Mouse (Mus musculus): Measurements from ENCODE around the gene Trem3. TPM values are rescaled to one million over a fixed set of nuclear protein-coding genes. Genes with fewer than 3 reads are reported as not detected.

The Trem3 gene
- polyA plus RNA-seq, 1 experiment: 0.16 TPM

DNA sequence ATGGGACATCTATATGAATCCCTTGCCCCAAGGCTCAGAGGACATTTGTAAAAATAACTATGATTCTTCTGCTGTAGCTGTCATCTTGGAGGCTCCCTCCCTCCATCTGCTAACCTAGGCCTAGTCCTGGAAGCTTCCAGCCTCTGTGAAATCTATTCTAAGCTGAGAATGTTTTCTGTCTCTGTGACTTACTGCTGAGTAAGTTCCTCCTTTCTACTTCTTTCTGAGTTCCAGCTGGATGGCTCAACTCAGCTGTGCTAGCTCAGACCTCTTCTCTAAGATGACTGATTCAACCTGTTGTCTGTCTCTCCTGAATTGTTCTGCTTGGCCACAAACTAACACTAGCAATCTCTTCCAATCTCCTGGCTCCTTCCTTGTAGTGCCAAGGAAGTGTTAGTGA, 30.8 kb downstream of the Trem3 start:
- TF ChIP-seq CTCF (IDR thresholded peaks at IDR 0.05; ENCODE audit: extremely low read depth, insufficient read length, insufficient replicate concordance, low read depth, low read length) (no peak), POLR2A (IDR thresholded peaks at IDR 0.05; ENCODE audit: low read depth, low read length) (no peak)
- Histone ChIP-seq H3K36me3 (ENCODE audit: control insufficient read depth, insufficient read depth, low read length) (no peaks in the 10 kb centered on the region), H3K27ac (ENCODE audit: insufficient read depth, low read depth, low read length) (no peak overlapping the region), H3K4me1 (ENCODE audit: control insufficient read depth, insufficient read depth, insufficient read length, low read length) (no peaks in the 10 kb centered on the region), H3K27me3 (ENCODE audit: control insufficient read depth, insufficient read depth, low read length) (no peaks in the 10 kb centered on the region), H3K4me3 (ENCODE audit: low read depth, low read length) (no peak overlapping the region)

DNA sequence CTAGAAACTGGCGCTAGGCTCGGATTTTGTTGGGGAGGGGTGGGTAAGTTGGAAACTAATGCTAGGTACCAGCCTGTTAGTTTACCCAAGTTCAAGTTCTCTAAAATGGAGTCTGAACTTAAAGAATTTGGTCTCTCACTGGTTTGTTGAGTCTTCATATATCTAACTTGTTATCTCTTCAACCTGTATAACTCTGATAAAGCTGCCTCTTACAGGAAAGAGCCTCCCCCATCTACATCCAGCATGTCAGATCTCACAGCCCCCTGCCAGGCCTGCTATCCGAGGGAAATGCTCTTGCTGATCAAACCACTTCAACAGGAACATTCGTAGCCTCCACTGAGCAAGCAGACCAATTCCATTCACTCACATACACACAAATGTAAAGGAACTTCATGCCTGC, 31.4 kb downstream of the Trem3 start:
- no peak for TF ChIP-seq CTCF (IDR thresholded peaks at IDR 0.05; ENCODE audit: extremely low read depth, insufficient read length, insufficient replicate concordance, low read depth, low read length)
- TF ChIP-seq POLR2A (IDR thresholded peaks at IDR 0.05; ENCODE audit: low read depth, low read length): no peak
- no peaks in the 10 kb centered on the region for H3K4me1 ChIP-seq (ENCODE audit: control insufficient read depth, insufficient read depth, insufficient read length, low read length)
- no peaks in the 10 kb centered on the region for H3K27me3 ChIP-seq (ENCODE audit: control insufficient read depth, insufficient read depth, low read length)
- no peak overlapping the region for H3K4me3 ChIP-seq (ENCODE audit: low read depth, low read length)
- H3K36me3 ChIP-seq (ENCODE audit: control insufficient read depth, insufficient read depth, low read length): no peaks in the 10 kb centered on the region
- 85% methylated on average over 4 of the region's 4 CpGs for WGBS
- H3K27ac ChIP-seq (ENCODE audit: insufficient read depth, low read depth, low read length): no peak overlapping the region

- Histone ChIP-seq H3K27me3 (ENCODE audit: control insufficient read depth, insufficient read depth, low read length) (no peaks in the 10 kb centered on the region), H3K4me1 (ENCODE audit: control insufficient read depth, insufficient read depth, insufficient read length, low read length) (no peaks in the 10 kb centered on the region), H3K4me3 (ENCODE audit: low read depth, low read length) (no peak overlapping the region), H3K27ac (ENCODE audit: insufficient read depth, low read depth, low read length) (no peak overlapping the region), H3K36me3 (ENCODE audit: control insufficient read depth, insufficient read depth, low read length) (no peaks in the 10 kb centered on the region)
- WGBS: 43% methylated on average over 18 of the region's 18 CpGs
- TF ChIP-seq POLR2A (IDR thresholded peaks at IDR 0.05; ENCODE audit: low read depth, low read length) (no peak), CTCF (IDR thresholded peaks at IDR 0.05; ENCODE audit: extremely low read depth, insufficient read length, insufficient replicate concordance, low read depth, low read length) (no peak)
These were observed 33.6 kb downstream of the Trem3 start for GRCm38 (mm10) chr17:48280943-48281738.

GRCm38 (mm10) chr17:48281739-48282085, 34.1 kb downstream of the Trem3 start:
- H3K27ac ChIP-seq (ENCODE audit: insufficient read depth, low read depth, low read length): no peak overlapping the region
- WGBS: 28% methylated on average over 3 of the region's 3 CpGs
- no peaks in the 10 kb centered on the region for H3K4me1 ChIP-seq (ENCODE audit: control insufficient read depth, insufficient read depth, insufficient read length, low read length)
- H3K27me3 ChIP-seq (ENCODE audit: control insufficient read depth, insufficient read depth, low read length): no peaks in the 10 kb centered on the region
- TF ChIP-seq POLR2A (IDR thresholded peaks at IDR 0.05; ENCODE audit: low read depth, low read length) (no peak), CTCF (IDR thresholded peaks at IDR 0.05; ENCODE audit: extremely low read depth, insufficient read length, insufficient replicate concordance, low read depth, low read length) (no peak)
- H3K4me3 ChIP-seq (ENCODE audit: low read depth, low read length): no peak overlapping the region
- H3K36me3 ChIP-seq (ENCODE audit: control insufficient read depth, insufficient read depth, low read length): no peaks in the 10 kb centered on the region

- Histone ChIP-seq H3K27me3 (ENCODE audit: control insufficient read depth, insufficient read depth, low read length) (no peaks in the 10 kb centered on the region), H3K36me3 (ENCODE audit: control insufficient read depth, insufficient read depth, low read length) (no peaks in the 10 kb centered on the region), H3K4me1 (ENCODE audit: control insufficient read depth, insufficient read depth, insufficient read length, low read length) (no peaks in the 10 kb centered on the region), H3K27ac (ENCODE audit: insufficient read depth, low read depth, low read length) (no peak overlapping the region), H3K4me3 (ENCODE audit: low read depth, low read length) (no peak overlapping the region)
- WGBS: 59% methylated on average over 1 of the region's 1 CpGs
- TF ChIP-seq POLR2A (IDR thresholded peaks at IDR 0.05; ENCODE audit: low read depth, low read length): no peak
- no peak for TF ChIP-seq CTCF (IDR thresholded peaks at IDR 0.05; ENCODE audit: extremely low read depth, insufficient read length, insufficient replicate concordance, low read depth, low read length)
These were observed 39.2 kb downstream of the Trem3 start for GRCm38 (mm10) chr17:48286765-48287164.

DNA sequence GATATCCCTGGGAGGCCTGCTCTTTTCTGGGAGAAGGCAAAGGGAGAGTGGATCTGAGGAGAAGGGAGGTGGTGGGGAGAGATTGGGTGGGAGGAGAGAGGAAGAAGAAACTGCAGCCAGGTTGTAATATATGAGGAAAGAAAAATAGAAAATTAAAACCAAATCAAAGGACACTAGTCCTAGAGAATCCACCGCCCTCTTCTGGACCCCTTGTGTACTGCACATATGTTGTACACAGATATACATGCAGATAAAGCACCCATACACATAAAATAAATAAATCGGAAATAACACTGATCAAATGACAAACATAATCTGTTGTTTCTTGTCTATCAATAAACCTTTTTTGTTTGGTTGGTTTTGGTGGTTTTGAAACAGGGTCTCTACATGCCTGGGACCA, 39.7 kb downstream of the Trem3 start:
- Histone ChIP-seq H3K4me3 (ENCODE audit: low read depth, low read length) (no peak overlapping the region), H3K27me3 (ENCODE audit: control insufficient read depth, insufficient read depth, low read length) (no peaks in the 10 kb centered on the region), H3K27ac (ENCODE audit: insufficient read depth, low read depth, low read length) (no peak overlapping the region), H3K36me3 (ENCODE audit: control insufficient read depth, insufficient read depth, low read length) (no peaks in the 10 kb centered on the region), H3K4me1 (ENCODE audit: control insufficient read depth, insufficient read depth, insufficient read length, low read length) (no peaks in the 10 kb centered on the region)
- 68% methylated on average over 2 of the region's 2 CpGs for WGBS
- TF ChIP-seq CTCF (IDR thresholded peaks at IDR 0.05; ENCODE audit: extremely low read depth, insufficient read length, insufficient replicate concordance, low read depth, low read length): no peak

DNA sequence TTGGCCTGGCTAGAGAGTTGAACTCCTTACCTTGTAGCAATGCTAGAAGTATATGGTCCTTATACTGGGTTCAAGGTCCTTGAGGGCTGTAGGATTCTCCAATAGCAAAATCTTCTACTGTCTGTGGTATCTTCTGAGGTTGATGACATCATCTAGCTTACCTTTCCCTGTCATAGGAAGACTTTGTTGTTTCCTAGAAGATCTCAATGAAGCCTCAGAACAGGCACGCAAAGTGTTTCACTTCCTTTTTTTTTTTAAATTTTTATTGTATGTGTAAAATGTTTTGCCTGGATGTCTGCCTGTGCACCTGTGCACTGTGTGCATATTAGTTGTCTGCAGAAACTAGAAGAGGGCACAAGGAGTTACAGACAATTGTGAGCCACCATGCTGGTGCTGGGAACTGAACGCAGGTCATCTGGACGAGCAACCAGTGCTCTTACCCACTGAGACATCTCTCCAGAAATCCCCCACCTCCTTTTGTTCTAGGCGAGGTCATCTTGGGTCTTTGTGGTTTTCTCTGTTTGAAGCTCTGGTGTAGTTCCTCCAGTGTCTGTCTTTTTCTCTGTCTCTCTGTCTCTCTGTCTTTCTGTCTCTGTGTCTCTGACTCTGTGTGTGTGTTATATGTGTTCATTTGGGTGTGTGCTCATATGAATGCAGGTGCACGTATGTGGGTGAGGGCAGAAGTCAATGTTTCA, 46.1 kb downstream of the Trem3 start:
- Histone ChIP-seq H3K4me1 (ENCODE audit: control insufficient read depth, insufficient read depth, insufficient read length, low read length) (no peaks in the 10 kb centered on the region), H3K27ac (ENCODE audit: insufficient read depth, low read depth, low read length) (no peak overlapping the region)

More for the DNA sequence above, 46.1 kb downstream of the Trem3 start:
- WGBS: 74% methylated on average over 5 of the region's 5 CpGs
- TF ChIP-seq POLR2A (IDR thresholded peaks at IDR 0.05; ENCODE audit: low read depth, low read length) (no peak), CTCF (IDR thresholded peaks at IDR 0.05; ENCODE audit: extremely low read depth, insufficient read length, insufficient replicate concordance, low read depth, low read length) (no peak)
- Histone ChIP-seq H3K4me3 (ENCODE audit: low read depth, low read length) (no peak overlapping the region), H3K27me3 (ENCODE audit: control insufficient read depth, insufficient read depth, low read length) (no peaks in the 10 kb centered on the region), H3K36me3 (ENCODE audit: control insufficient read depth, insufficient read depth, low read length) (no peaks in the 10 kb centered on the region)

Data from small intestine, adult 2 months (tissue).